In the genomic region with DNA sequence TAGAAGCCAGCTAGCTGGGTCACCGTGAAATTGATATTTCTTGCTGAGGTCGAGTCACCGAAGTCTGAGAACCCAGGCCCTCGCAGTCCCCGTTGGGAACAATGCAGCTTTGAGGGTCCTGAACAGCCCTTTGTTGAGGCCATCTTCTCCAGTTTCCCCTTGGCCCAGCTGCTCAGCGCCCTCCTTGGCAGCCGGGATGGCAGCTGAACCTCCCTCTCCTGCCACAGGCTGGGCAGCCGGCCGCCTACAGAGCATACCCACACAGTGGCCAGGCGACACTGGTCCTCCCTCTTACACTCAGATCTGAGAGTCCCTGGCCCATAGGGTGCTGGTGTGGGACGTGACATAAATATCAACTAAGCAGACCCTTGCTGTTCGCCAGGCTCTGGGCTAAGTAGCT, we compare ENCODE assay signal across 12 mouse cellular contexts. TPM values are rescaled to one million over a fixed set of nuclear protein-coding genes. Genes with fewer than 3 reads are reported as not detected.
DNase-seq lines count a peak whose midpoint lies in the region; ATAC-seq and TF ChIP-seq lines count a peak whose summit lies in the region.
"Had no signal": no experiment of that assay in that cellular context is flagged by ENCODE, and none has a peak within 500 bp of the region (broad histone marks: within the 10 kb centered on the region; RNA-seq: fewer than 3 reads in every experiment).

No protein-coding gene starts in this region.

- no peak for DNase-seq in frontal cortex, postnatal 25 days (ENCODE audit: low spot score in 2 of 2)
- peak; percentile 71 to 75 for DNase-seq in right cerebral cortex, postnatal 10 days (ENCODE audit: low spot score in 2 of 2)
- DNase-seq in right cerebral cortex, postnatal 36 days (ENCODE audit: low spot score in 2 of 2) = no peak
- peak; percentile 37 for DNase-seq in limb, embryonic 14.5 days (ENCODE audit: low spot score)
- DNase-seq in thymus, postnatal 14 days = no peak
- no peak for DNase-seq in lung, postnatal 4 days

- peak; percentile 62; the same call in 1 of the 2 replicates for ATAC-seq in frontal cortex, adult (ENCODE audit: low TSS enrichment)
- peak; percentile 72 for ATAC-seq in limb, embryonic 14.5 days (ENCODE audit: low FRiP score, low read depth)
- no peak for ATAC-seq in forebrain, embryonic 13.5 days
- ATAC-seq: inflammation-experienced regulatory T-cells, adult 6 months had no signal

- WGBS in limb, embryonic 14.5 days = 85% methylated on average over 12 of the region's 12 CpGs
- WGBS in forebrain, embryonic 13.5 days = 84% methylated on average over 12 of the region's 12 CpGs

- no peak overlapping the region for H3K27ac ChIP-seq in limb, embryonic 14.5 days (replicated peaks; ENCODE audit: low read depth, low read length)
- no peak overlapping the region for H3K27ac ChIP-seq in forebrain, embryonic 13.5 days
- H3K27ac ChIP-seq: liver, embryonic 15.5 days had no signal

- H3K4me2 ChIP-seq in limb, embryonic 14.5 days (replicated peaks; ENCODE audit: low read depth, low read length, severe bottlenecking) = no peak overlapping the region
- no peak overlapping the region for H3K4me2 ChIP-seq in forebrain, embryonic 13.5 days
- H3K4me2 ChIP-seq: liver, embryonic 15.5 days had no signal

- H3K9ac ChIP-seq in limb, embryonic 14.5 days (ENCODE audit: low read depth, low read length, severe bottlenecking) = no peak overlapping the region
- no peak overlapping the region for H3K9ac ChIP-seq in forebrain, embryonic 13.5 days
- H3K9ac ChIP-seq: liver, embryonic 15.5 days had no signal

- no peaks in the 10 kb centered on the region for H3K4me1 ChIP-seq in limb, embryonic 14.5 days (ENCODE audit: control insufficient read depth, insufficient read depth, low read length)
- peaks cover 6% of the 10 kb centered on the region; the same call in 1 of the 2 replicates for H3K4me1 ChIP-seq in forebrain, embryonic 13.5 days

- no peak for TF ChIP-seq POLR2A in limb, embryonic 14.5 days (IDR thresholded peaks at IDR 0.05; ENCODE audit: borderline replicate concordance, extremely low read depth, insufficient read depth, insufficient read length)

- no peaks in the 10 kb centered on the region for H3K9me3 ChIP-seq in limb, embryonic 14.5 days (ENCODE audit: control insufficient read depth, low read length)
- H3K9me3 ChIP-seq in forebrain, embryonic 13.5 days (replicated peaks) = no peaks in the 10 kb centered on the region
- H3K9me3 ChIP-seq: liver, embryonic 15.5 days; megakaryocyte, embryonic 14.5 days had no signal

- no peak overlapping the region for H3K4me3 ChIP-seq in limb, embryonic 14.5 days (replicated peaks; ENCODE audit: low read length)
- no peak overlapping the region for H3K4me3 ChIP-seq in forebrain, embryonic 13.5 days
- H3K4me3 ChIP-seq: liver, embryonic 15.5 days; megakaryocyte, embryonic 14.5 days had no signal

- H3K36me3 ChIP-seq in limb, embryonic 14.5 days (ENCODE audit: control insufficient read depth, insufficient read depth, low read length) = peaks cover 51% of the 10 kb centered on the region
- H3K36me3 ChIP-seq in forebrain, embryonic 13.5 days (ENCODE audit: poor library complexity, severe bottlenecking) = peaks cover 60% of the 10 kb centered on the region
- H3K36me3 ChIP-seq: liver, embryonic 15.5 days had no signal

- H3K27me3 ChIP-seq in limb, embryonic 14.5 days (ENCODE audit: control insufficient read depth, insufficient read depth, low read length) = no peaks in the 10 kb centered on the region
- H3K27me3 ChIP-seq in forebrain, embryonic 13.5 days = no peaks in the 10 kb centered on the region
- H3K27me3 ChIP-seq: liver, embryonic 15.5 days; megakaryocyte, embryonic 14.5 days had no signal

RNA-seq across cellular contexts. Expression of a gene that starts 6.9 kb away (rescaled TPM):
- polyA plus RNA-seq in limb, embryonic 14.5 days (2012; rRNA removed) = 27.4 and 31.0 TPM in 2 replicates
- 37.4 and 41.9 TPM in 2 replicates for polyA plus RNA-seq in limb, embryonic 14.5 days (2014; fragmentation: Nextera tagmentation; extraction: Ambion mirVana)
- polyA plus RNA-seq in forebrain, embryonic 13.5 days (2015; fragmentation: Nextera tagmentation; extraction: Ambion mirVana) = 51.0 and 52.9 TPM in 2 replicates

RNA-seq across cellular contexts. Expression of a gene that starts 7.6 kb away (rescaled TPM):
- polyA plus RNA-seq in limb, embryonic 14.5 days (2012; rRNA removed) = 107 and 113 TPM in 2 replicates
- polyA plus RNA-seq in limb, embryonic 14.5 days (2014; fragmentation: Nextera tagmentation; extraction: Ambion mirVana) = 73.7 and 89.3 TPM in 2 replicates
- 86.3 and 86.9 TPM in 2 replicates for polyA plus RNA-seq in forebrain, embryonic 13.5 days (2015; fragmentation: Nextera tagmentation; extraction: Ambion mirVana)

RNA-seq across cellular contexts. Expression of a gene that starts 14.6 kb away (rescaled TPM):
- 2.3 and 2.5 TPM in 2 replicates for polyA plus RNA-seq in limb, embryonic 14.5 days (2012; rRNA removed)
- polyA plus RNA-seq in limb, embryonic 14.5 days (2014; fragmentation: Nextera tagmentation; extraction: Ambion mirVana) = 2.6 and 2.8 TPM in 2 replicates
- polyA plus RNA-seq in forebrain, embryonic 13.5 days (2015; fragmentation: Nextera tagmentation; extraction: Ambion mirVana) = 1.7 and 2.0 TPM in 2 replicates

RNA-seq across cellular contexts. Expression of a gene that starts 18.2 kb away (rescaled TPM):
- polyA plus RNA-seq in limb, embryonic 14.5 days (2012; rRNA removed) = 0.06 and 0.24 TPM in 2 replicates
- 0.54 TPM in 1 of 2 replicates, not detected in the other for polyA plus RNA-seq in limb, embryonic 14.5 days (2014; fragmentation: Nextera tagmentation; extraction: Ambion mirVana)
- polyA plus RNA-seq in forebrain, embryonic 13.5 days (2015; fragmentation: Nextera tagmentation; extraction: Ambion mirVana) = not detected in 2 replicates
- polyA plus RNA-seq: inflammation-experienced regulatory T-cells, adult 6 months; liver, embryonic 15.5 days; stomach, embryonic 16.5 days had no signal

RNA-seq across cellular contexts. Expression of a gene that starts 32.4 kb away (rescaled TPM):
- 32.6 and 38.1 TPM in 2 replicates for polyA plus RNA-seq in limb, embryonic 14.5 days (2012; rRNA removed)
- 22.0 and 22.3 TPM in 2 replicates for polyA plus RNA-seq in limb, embryonic 14.5 days (2014; fragmentation: Nextera tagmentation; extraction: Ambion mirVana)
- polyA plus RNA-seq in forebrain, embryonic 13.5 days (2015; fragmentation: Nextera tagmentation; extraction: Ambion mirVana) = 23.0 and 23.7 TPM in 2 replicates

Comparison
In these comparisons a context has a peak if more than half of its experiments do, and no peak if none do; other contexts are left out.
1. DNase-seq: peak in right cerebral cortex, postnatal 10 days (2 of 2) and limb, embryonic 14.5 days (single experiment); none in frontal cortex, postnatal 25 days (0 of 2), right cerebral cortex, postnatal 36 days (0 of 2), thymus, postnatal 14 days (single experiment) and lung, postnatal 4 days (0 of 2).